Mouse (Mus musculus): ENCODE data around the gene Vps8.
"Not testable (repeated sequence)": the region's sequence is repeated elsewhere in the genome, so short reads cannot be mapped to it uniquely, and the experiment has no call there.

The Vps8 gene

DNA sequence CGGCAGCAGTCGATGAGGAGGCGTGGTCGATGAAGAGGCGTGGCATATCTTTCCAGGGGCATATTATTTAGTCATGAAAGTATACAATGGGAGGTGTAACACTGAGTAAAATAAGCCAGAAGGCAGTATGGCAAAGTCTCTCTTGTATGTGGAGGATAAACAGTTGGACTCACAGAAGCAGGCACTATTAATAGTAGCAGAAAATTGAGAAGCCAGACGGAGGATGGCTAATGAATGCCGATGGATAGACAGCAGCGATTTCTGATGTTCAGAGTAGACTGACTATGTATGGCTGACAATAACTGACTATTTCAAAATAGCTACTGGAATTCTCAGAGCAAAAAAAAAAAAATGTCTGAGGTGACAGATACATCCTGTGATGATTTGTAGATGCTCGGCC lies 233.0 kb downstream of the Vps8 start:
- no peak for DNase-seq (ENCODE audit: low read depth, low spot score)

DNA sequence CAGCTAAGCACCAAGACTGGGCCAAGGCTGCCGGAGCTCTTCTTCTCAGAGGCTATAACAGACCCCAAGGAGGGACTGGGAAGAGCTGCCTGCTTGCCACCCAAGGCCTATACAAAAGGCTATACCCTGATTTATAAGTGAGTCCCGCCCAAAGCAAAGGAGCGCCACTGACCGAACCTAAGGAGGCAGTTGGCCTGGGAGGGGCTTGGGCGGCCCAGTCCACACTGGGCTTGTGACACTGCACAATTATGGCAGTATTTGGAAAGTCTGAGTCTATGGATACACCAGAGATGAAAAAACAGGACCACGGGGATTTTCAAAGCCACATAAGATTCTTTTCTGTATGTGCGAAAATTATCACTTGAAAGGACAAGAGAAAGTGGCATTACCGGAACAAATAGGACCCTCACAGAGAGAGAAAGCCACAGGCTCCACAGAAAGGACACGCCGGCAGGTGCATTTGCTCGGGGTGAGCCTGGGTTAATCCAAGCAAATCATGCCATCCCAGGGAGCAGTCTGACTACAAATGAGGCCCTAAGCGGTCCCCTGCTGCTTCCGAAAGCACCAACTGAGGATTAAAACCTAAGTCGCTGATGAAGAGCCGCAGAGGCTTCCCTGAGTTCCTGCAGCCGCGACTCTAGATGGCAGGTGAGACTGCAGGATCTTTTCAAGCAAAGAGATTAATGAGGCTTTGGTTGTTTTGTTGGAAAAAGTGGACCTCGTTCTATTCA lies 241.9 kb downstream of the Vps8 start:
- DNase-seq (ENCODE audit: low read depth, low spot score): no peak

DNA sequence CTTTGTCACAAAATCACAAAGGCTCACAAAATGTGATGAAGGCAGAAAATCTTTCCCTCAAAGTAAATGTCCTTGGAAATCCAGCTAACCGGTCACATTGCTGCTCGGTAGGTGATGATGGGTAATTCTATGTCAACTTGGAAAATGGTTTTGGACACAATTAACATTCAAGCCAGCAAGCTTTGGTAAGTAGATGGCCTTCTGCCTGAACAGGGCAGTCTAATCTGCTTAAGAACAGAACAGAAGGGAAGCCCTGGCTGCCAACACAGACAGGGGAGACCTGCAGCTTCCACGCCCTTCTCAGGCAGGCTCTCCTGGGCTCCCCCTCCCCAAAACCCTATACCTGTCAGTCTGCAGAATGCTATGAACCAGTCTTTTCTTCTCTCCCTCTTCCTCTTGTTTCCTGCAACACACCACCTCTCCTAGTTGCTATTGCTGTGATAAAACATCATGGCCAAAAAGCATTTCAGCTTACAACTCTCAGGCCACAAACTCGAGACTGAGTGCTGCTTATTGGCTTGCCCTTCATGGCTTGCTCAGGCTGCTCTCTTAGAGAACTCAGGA lies 242.6 kb downstream of the Vps8 start:
- no peak for DNase-seq (ENCODE audit: low read depth, low spot score)

DNA sequence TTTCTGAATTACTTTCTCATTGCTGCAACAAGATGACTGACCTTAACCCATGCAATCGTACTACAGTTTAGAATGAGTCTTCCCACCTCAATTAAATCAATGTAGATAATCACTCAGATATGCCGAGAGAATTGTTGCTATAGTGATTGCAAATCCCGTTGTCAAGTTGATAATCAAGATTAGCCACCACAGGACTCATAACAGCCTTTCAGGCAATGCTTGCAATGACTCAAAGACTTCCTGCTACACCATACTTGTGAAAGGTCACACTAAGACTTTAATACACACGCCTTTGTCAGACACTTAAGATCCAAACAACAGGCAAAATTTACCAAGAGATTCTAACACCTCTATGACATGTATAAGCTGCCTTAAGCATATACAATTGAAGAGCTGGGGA lies 249.0 kb downstream of the Vps8 start:
- DNase-seq (ENCODE audit: low read depth, low spot score): no peak

DNA sequence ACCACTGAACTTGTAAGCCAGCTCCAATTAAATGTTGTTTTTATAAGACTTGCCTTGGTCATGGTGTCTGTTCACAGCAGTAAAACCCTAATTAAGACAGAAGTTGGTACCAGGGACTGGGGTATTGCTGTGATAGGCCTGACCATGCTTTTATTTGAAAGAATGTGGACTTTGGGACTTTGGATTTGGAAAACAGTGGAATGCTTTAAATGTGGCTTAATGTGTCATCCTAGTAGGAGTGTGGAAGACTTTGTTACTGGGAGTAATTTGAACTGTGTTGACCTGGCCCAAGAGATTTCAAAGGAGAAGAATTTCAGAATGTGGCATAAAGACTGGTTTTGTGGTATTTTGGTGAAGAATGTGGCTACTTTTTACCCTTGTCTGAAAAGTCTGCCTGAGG lies 250.1 kb downstream of the Vps8 start:
- not testable (repeated sequence) for DNase-seq (ENCODE audit: low read depth, low spot score)

DNA sequence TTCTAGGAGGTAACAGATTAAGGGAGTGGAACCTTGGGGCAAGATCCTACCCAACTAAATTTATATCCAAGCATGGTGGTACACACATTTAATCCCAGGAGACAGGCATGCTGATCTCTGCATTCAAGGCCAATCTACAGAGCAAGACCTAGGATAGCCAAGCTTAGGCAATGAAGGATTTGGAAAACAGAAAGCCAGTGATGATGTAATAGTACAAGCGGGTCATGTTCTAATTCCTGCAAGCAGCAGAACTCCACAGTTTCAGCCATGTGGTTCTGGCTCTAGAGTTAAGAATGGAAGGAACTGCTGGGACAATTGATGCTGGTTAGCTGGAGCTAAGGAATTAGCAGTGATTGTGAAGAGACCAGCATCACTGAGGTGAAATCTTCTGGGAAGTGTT lies 250.7 kb downstream of the Vps8 start:
- DNase-seq (ENCODE audit: low read depth, low spot score): not testable (repeated sequence)

DNA sequence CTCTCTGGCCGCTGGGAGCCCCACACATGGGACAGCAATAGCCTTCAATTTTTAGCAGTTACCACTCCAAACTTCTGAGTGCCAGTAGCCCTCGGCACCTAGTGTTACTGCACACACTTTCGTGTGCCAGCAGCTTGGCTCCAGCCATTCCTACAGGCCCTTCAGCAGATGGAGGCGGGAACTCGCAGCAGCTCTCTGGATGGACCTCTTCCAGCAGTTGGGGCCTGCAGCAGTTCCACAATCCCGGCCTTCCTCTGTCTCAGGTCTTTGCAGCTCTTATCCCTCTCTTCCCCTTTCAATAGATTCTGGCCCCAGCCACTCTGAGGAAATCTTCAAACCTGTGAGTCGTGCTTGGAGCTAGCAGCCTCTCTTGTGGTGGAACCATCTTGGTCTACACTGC lies 253.9 kb downstream of the Vps8 start:
- DNase-seq (ENCODE audit: low read depth, low spot score): no peak

DNA sequence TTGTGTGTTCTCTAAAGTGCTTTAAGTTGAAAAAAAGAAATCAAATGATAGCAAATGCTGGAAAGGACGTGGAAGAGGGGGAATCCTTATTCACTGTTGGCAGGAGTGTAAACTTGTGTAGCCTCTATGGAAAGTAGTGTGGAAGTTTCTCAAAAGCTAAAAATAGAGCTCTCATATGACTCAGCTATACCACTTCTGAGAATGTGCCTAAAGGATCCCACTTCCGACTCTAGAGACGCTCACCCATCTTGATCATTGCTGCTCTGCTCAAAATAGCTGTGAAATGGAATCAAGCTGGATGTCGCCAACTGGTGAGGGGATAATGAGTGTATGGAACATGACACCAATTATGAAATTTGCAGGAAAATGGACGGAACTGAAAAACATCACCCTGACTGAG lies 264.5 kb downstream of the Vps8 start:
- no peak for DNase-seq (ENCODE audit: low read depth, low spot score)

DNA sequence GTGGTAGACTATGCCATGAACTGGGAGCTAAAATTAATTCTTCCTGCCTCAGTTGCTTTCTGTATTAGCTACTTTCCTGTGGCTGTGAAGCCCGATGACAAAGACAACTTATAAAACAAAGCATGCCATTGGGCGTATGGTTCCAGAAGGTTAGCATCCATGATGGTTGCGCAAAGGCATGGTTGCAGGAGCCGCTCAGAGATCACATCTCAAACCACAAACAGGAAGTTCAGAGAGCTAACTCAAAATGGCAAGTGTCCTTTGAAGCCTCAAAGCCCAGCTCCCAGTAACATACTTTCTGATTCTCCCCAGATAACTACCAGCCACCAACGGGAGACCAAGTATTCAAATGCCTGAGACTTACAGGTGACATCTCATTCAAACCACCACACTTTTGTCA lies 266.2 kb downstream of the Vps8 start:
- no peak for DNase-seq (ENCODE audit: low read depth, low spot score)

DNA sequence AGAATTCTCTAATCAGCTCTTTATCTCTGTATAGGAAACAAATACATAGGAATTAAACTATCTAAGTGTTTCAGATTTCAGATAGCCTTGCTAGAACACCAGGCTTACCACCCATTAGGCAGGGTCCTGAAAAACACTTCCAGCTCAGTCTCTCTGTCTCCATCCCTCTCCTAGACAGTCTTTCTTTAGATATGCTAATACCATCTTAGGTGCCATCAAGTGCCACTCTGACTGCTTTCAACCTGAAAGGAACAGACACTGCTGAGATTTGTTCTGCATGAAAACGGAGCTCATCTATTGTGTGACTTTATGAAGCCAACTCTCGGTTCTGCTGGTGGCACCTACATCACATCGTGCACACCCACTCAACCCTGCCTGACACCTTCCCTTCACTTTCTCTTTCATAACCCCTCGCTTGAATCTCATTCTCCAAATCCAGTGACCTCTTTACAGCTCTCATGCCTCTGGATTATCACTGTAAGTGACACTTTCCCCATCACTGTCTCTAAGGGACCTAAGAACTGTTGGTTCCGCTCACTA lies 267.4 kb downstream of the Vps8 start:
- DNase-seq (ENCODE audit: low read depth, low spot score): no peak

DNA sequence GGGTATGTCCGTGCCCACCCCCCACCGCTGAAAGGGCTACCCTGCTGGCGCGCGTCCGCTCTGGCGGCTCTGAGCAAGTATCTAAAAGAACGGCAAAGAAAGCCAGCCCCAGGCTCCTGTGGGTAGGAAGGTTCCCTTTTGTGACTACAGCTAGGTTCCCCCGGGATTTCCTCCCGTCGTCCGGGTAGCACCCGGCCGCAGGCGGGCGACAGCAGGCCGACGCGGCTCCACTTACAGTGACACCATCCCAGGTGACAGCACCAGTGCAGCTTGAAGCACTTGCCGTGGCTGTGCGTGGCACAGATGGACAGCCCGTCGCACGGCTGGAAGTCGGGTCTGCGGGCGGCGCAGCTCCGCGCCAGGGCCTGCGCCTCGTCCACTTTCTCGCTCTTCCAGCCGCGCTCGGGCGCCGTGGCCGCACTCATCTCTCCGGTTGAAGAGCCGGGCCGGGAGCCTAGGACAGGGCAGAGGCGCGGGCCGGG lies 271.1 kb downstream of the Vps8 start:
- no peak for DNase-seq (ENCODE audit: low read depth, low spot score)
